Mouse (Mus musculus) kidney, embryonic 14.5 days (tissue): ENCODE results near the gene Nt5c3b. TPM values are rescaled to one million over a fixed set of nuclear protein-coding genes. Genes with fewer than 3 reads are reported as not detected.

ENCODE experiments used
- ATAC-seq: fragments of 200-750 bp; cut with Nextera tagmentation; 2 replicates; pipeline ENCODE4 v1.8.0; 2017; ENCODE audit warnings: moderate number of reproducible peaks, mild to moderate bottlenecking, moderate TSS enrichment, moderate library complexity; ENCODE audit not compliant: low FRiP score, low TSS enrichment
- H3K27ac ChIP-seq: fragments of 300-500 bp; sonication (generic); 2 replicates; pipeline ENCODE4 v1.5.1; 2014; ENCODE audit warnings: low read depth, mild to moderate bottlenecking, low read length, moderate library complexity, mixed read lengths
- H3K27me3 ChIP-seq: fragments of 300-500 bp; sonication (generic); 2 replicates; pipeline ENCODE4 v1.6.1; 2014; ENCODE audit warnings: mild to moderate bottlenecking, low read length; ENCODE audit not compliant: control insufficient read depth, insufficient read depth
- H3K36me3 ChIP-seq: fragments of 300-500 bp; sonication (generic); 2 replicates; pipeline ENCODE4 v1.6.1; 2014; ENCODE audit warnings: low read length, mixed read lengths; ENCODE audit not compliant: control insufficient read depth, insufficient read depth
- H3K4me1 ChIP-seq: fragments of 300-500 bp; sonication (generic); 2 replicates; pipeline ENCODE4 v1.6.1; 2014; ENCODE audit warnings: low read length, mixed read lengths; ENCODE audit not compliant: control insufficient read depth, insufficient read depth
- H3K4me2 ChIP-seq: fragments of 300-500 bp; sonication (generic); replicated peaks from 2 replicates; pipeline ENCODE4 v1.6.1; 2014; ENCODE audit warnings: low read depth, mild to moderate bottlenecking, low read length
- H3K4me3 ChIP-seq: fragments of 300-500 bp; sonication (generic); 2 replicates; pipeline ENCODE4 v1.5.1; 2014; ENCODE audit warnings: mild to moderate bottlenecking, low read length
- H3K9ac ChIP-seq: fragments of 300-500 bp; sonication (generic); 2 replicates; pipeline ENCODE4 v1.6.1; 2014; ENCODE audit warnings: low read depth, mild to moderate bottlenecking, low read length, moderate library complexity
- H3K9me3 ChIP-seq: fragments of 300-500 bp; sonication (generic); 2 replicates; pipeline ENCODE4 v1.6.1; 2016; ENCODE audit warnings: low read length; ENCODE audit not compliant: control insufficient read depth
- WGBS: fragments of 180-500 bp; shearing (Covaris S2); extraction: QIAGEN DNeasy Blood & Tissue Kit; methylation state at CpG from one replicate; pipeline ENCODE4 v1.1.7; 2014; 5-methylcytosine and 5-hydroxymethylcytosine counted together
- polyA plus RNA-seq: library from polyadenylated mRNA; unstranded; fragments of >200 nt; fragmentation: Nextera tagmentation; extraction: Ambion mirVana; gene quantifications from 2 replicates; pipeline ENCODE4 v1.2.1, GENCODE M21; 2014

Gene Nt5c3b
- polyA plus RNA-seq, 1 experiment from 2014 or later: 112 TPM

GRCm38 (mm10) chr11:100385016-100385415 lies 56.6 kb downstream of the Nt5c3b start:
- no peaks in the 10 kb centered on the region for H3K9me3 ChIP-seq
- no peak overlapping the region for H3K27ac ChIP-seq
- H3K36me3 ChIP-seq: peaks cover 47% of the 10 kb centered on the region
- no peak overlapping the region for H3K4me3 ChIP-seq
- peaks cover 33% of the 10 kb centered on the region for H3K4me1 ChIP-seq
- ATAC-seq: no peak
- no peak overlapping the region for H3K4me2 ChIP-seq
- H3K27me3 ChIP-seq: no peaks in the 10 kb centered on the region
- H3K9ac ChIP-seq: no peak overlapping the region
- WGBS: 81% methylated on average over 3 of the region's 3 CpGs

DNA sequence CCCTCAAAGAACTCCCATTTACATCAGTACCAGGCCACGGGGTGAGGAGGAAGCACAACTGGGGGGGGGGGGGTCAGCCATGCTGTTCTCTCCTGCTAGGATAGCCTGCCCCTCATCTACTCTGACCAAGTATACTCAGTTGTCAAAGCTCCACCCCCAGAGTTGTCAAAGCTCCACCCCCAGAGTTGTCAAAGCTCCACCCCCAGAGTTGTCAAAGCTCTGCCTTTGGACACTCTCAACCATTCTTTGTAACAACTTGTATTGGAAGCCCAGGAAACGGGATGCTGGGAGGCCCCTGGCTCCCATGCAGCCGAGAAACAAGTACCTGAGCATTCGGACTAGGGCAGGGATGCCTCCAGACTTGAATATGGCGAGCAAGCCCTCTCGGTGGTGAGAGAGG lies 58.9 kb downstream of the Nt5c3b start:
- no peak overlapping the region for H3K27ac ChIP-seq
- peaks cover 66% of the 10 kb centered on the region for H3K36me3 ChIP-seq
- H3K9ac ChIP-seq: no peak overlapping the region
- WGBS: 88% methylated on average over 6 of the region's 6 CpGs
- no peaks in the 10 kb centered on the region for H3K27me3 ChIP-seq
- H3K4me1 ChIP-seq: peaks cover 11% of the 10 kb centered on the region
- no peak for ATAC-seq
- H3K9me3 ChIP-seq: no peaks in the 10 kb centered on the region
- no peak overlapping the region for H3K4me3 ChIP-seq
- no peak overlapping the region for H3K4me2 ChIP-seq

DNA sequence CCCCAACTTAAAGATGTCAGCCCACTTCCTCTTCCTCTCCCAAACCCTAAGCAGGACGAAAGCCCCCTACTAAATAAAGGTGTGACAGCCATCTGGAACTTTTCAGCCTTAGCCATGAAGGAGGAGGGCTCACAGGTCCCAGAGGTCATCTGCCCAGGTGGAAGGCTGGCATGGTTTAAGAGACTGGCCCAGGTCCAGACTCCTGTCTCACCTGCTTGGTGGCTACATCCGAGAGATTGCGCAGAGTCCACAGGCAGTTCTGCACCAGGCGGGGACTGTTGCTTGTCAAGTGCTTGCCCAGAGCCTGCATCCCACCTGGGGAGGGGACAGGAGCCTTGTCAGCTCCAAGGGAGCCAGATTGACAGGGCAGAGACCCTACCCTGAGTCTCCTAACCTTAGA lies 62.3 kb downstream of the Nt5c3b start:
- H3K4me2 ChIP-seq: no peak overlapping the region
- no peak for ATAC-seq

GRCm38 (mm10) chr11:100378446-100378845 lies 63.2 kb downstream of the Nt5c3b start:
- no peak overlapping the region for H3K27ac ChIP-seq
- no peaks in the 10 kb centered on the region for H3K4me1 ChIP-seq
- H3K4me3 ChIP-seq: no peak overlapping the region
- 92% methylated on average over 5 of the region's 5 CpGs for WGBS
- peaks cover 80% of the 10 kb centered on the region for H3K36me3 ChIP-seq
- no peak overlapping the region for H3K9ac ChIP-seq
- no peak overlapping the region for H3K4me2 ChIP-seq
- H3K9me3 ChIP-seq: no peaks in the 10 kb centered on the region
- no peaks in the 10 kb centered on the region for H3K27me3 ChIP-seq
- no peak for ATAC-seq

More for the DNA sequence above, 62.3 kb downstream of the Nt5c3b start:
- Histone ChIP-seq H3K27ac (no peak overlapping the region), H3K27me3 (no peaks in the 10 kb centered on the region), H3K9me3 (no peaks in the 10 kb centered on the region), H3K9ac (no peak overlapping the region), H3K4me1 (no peaks in the 10 kb centered on the region), H3K4me3 (no peak overlapping the region), H3K36me3 (peaks cover 79% of the 10 kb centered on the region)
- WGBS: 91% methylated on average over 4 of the region's 4 CpGs

GRCm38 (mm10) chr11:100377989-100378388 lies 63.6 kb downstream of the Nt5c3b start:
- H3K9me3 ChIP-seq: no peaks in the 10 kb centered on the region
- WGBS: 94% methylated on average over 14 of the region's 14 CpGs
- H3K4me1 ChIP-seq: no peaks in the 10 kb centered on the region
- H3K4me3 ChIP-seq: no peak overlapping the region
- H3K9ac ChIP-seq: no peak overlapping the region
- H3K27ac ChIP-seq: no peak overlapping the region
- H3K36me3 ChIP-seq: peaks cover 79% of the 10 kb centered on the region
- no peak overlapping the region for H3K4me2 ChIP-seq
- H3K27me3 ChIP-seq: no peaks in the 10 kb centered on the region
- ATAC-seq: no peak

GRCm38 (mm10) chr11:100376746-100377389 lies 64.7 kb downstream of the Nt5c3b start:
- no peak for ATAC-seq
- no peak overlapping the region for H3K4me3 ChIP-seq
- 90% methylated on average over 21 of the region's 21 CpGs for WGBS
- H3K27me3 ChIP-seq: no peaks in the 10 kb centered on the region
- peaks cover 79% of the 10 kb centered on the region for H3K36me3 ChIP-seq
- no peak overlapping the region for H3K4me2 ChIP-seq
- H3K9me3 ChIP-seq: no peaks in the 10 kb centered on the region
- no peak overlapping the region for H3K9ac ChIP-seq
- no peaks in the 10 kb centered on the region for H3K4me1 ChIP-seq
- H3K27ac ChIP-seq: no peak overlapping the region

GRCm38 (mm10) chr11:100376005-100376404 lies 65.6 kb downstream of the Nt5c3b start:
- Histone ChIP-seq H3K27ac (no peak overlapping the region), H3K9ac (no peak overlapping the region), H3K27me3 (no peaks in the 10 kb centered on the region), H3K4me1 (no peaks in the 10 kb centered on the region), H3K4me2 (no peak overlapping the region), H3K36me3 (peaks cover 85% of the 10 kb centered on the region), H3K4me3 (no peak overlapping the region), H3K9me3 (no peaks in the 10 kb centered on the region)
- ATAC-seq: no peak
- 78% methylated on average over 4 of the region's 4 CpGs for WGBS

- Histone ChIP-seq H3K27ac (no peak overlapping the region), H3K36me3 (peaks cover 81% of the 10 kb centered on the region), H3K9me3 (no peaks in the 10 kb centered on the region), H3K4me1 (no peaks in the 10 kb centered on the region), H3K4me3 (no peak overlapping the region), H3K9ac (no peak overlapping the region), H3K4me2 (no peak overlapping the region), H3K27me3 (no peaks in the 10 kb centered on the region)
- 82% methylated on average over 9 of the region's 9 CpGs for WGBS
- no peak for ATAC-seq
These were observed 66.5 kb downstream of the Nt5c3b start for GRCm38 (mm10) chr11:100375127-100375526.
